In genomic region chr3:122300983-122301919, GRCm38 (mm10) we compare ENCODE assay signal across 8 mouse cellular contexts. TPM values are rescaled to one million over a fixed set of nuclear protein-coding genes. Genes with fewer than 3 reads are reported as not detected.
DNase-seq lines count a peak whose midpoint lies in the region; ATAC-seq and TF ChIP-seq lines count a peak whose summit lies in the region.

No protein-coding gene starts in this region.

- intact Hi-C loops in left cerebral cortex, postnatal 4 days (cut with DNase I), result no loop called here

- 0 out of 2 replicates have a peak, but pooled peaks cover 2% of the 10 kb centered on the region for H3K4me1 ChIP-seq in thymus, adult 2 months (replicated peaks; ENCODE audit: control insufficient read depth, insufficient read depth, low read length)

- H3K27me3 ChIP-seq in thymus, adult 2 months (ENCODE audit: control insufficient read depth, insufficient read depth, low read length), result no peaks in the 10 kb centered on the region

- ATAC-seq in granulocyte monocyte progenitor cell, adult 5-6 weeks (replicated peaks; ENCODE audit: poor library complexity, severe bottlenecking), result peak; percentile 89

- H3K4me3 ChIP-seq in layer of hippocampus, adult 2 months, result no peak overlapping the region
- no peak overlapping the region for H3K4me3 ChIP-seq in thymus, adult 2 months (ENCODE audit: control insufficient read depth, insufficient read depth, low read length)

- 50% methylated on average over 9 of the region's 9 CpGs for WGBS in thymus, adult 2 months

- TF ChIP-seq CTCF in layer of hippocampus, adult 2 months (conservative IDR thresholded peaks at IDR 0.05), result no peak
- no peak for TF ChIP-seq CTCF in thymus, adult 2 months (IDR thresholded peaks at IDR 0.05; ENCODE audit: borderline replicate concordance, control insufficient read depth, extremely low read depth, insufficient read depth, low read length, poor library complexity)

- peak; percentile 72 for DNase-seq in left cerebral cortex, adult 11 months (ENCODE audit: low spot score)
- no peak for DNase-seq in left cerebral cortex, postnatal 4 days
- peak; percentile 83 for DNase-seq in adrenal gland, postnatal 36 days
- peak; percentile 67 to 81 for DNase-seq in layer of hippocampus, adult 2 months (ENCODE audit: low spot score in 2 of 2)
- DNase-seq in lung, postnatal 4 days, result peak; percentile 13 to 35
- DNase-seq in thymus, adult 2 months, result peak; percentile 36
- DNase-seq in spleen, postnatal 14 days (ENCODE audit: low spot score in 2 of 2), result no peak

- H3K36me3 ChIP-seq in thymus, adult 2 months (ENCODE audit: control insufficient read depth, insufficient read depth, low read length), result no peaks in the 10 kb centered on the region

- peak overlapping the region; percentile 83 for H3K27ac ChIP-seq in layer of hippocampus, adult 2 months
- no peak overlapping the region for H3K27ac ChIP-seq in thymus, adult 2 months (ENCODE audit: control insufficient read depth, insufficient read depth, low read length)

- TF ChIP-seq POLR2A in thymus, adult 2 months (IDR thresholded peaks at IDR 0.05; ENCODE audit: control insufficient read depth, extremely low read depth, insufficient read depth, low read length, poor library complexity), result no peak

RNA-seq across cellular contexts. Expression of gene Bcar3, which starts 7.3 kb away (rescaled TPM):
- 1 to 10 TPM; 4.7 to 7.0 TPM for total RNA-seq in left cerebral cortex, postnatal 4 days (2021)
- 10 to 100 TPM; 57.8 to 66.6 TPM for total RNA-seq in adrenal gland, postnatal 36 days (2021)
- total RNA-seq in granulocyte monocyte progenitor cell, adult 5-6 weeks (2014; fragmentation: Nextera tagmentation), result not detected in 2 replicates
- 0.77 and 0.86 TPM in 2 replicates for total RNA-seq in granulocyte monocyte progenitor cell, adult 5-6 weeks (2017)
- total RNA-seq in layer of hippocampus, adult 2 months (2021), result 10 to 100 TPM in 1 of 2 experiments, 1 to 10 TPM in 1; 9.4 to 10.0 TPM
- polyA plus RNA-seq in thymus, adult 2 months (2012; rRNA removed), result 8.2 and 9.9 TPM in 2 replicates

RNA-seq across cellular contexts. Expression of gene Dnttip2, which starts 27.1 kb away (rescaled TPM):
- 10 to 100 TPM; 31.7 to 33.3 TPM for total RNA-seq in left cerebral cortex, postnatal 4 days (2021)
- total RNA-seq in adrenal gland, postnatal 36 days (2021), result 10 to 100 TPM; 39.8 to 44.5 TPM
- total RNA-seq in granulocyte monocyte progenitor cell, adult 5-6 weeks (2014; fragmentation: Nextera tagmentation), result 89.0 and 109 TPM in 2 replicates
- total RNA-seq in granulocyte monocyte progenitor cell, adult 5-6 weeks (2017), result 109 and 114 TPM in 2 replicates
- 10 to 100 TPM; 30.1 to 30.5 TPM for total RNA-seq in layer of hippocampus, adult 2 months (2021)
- 11.1 and 11.6 TPM in 2 replicates for polyA plus RNA-seq in thymus, adult 2 months (2012; rRNA removed)

RNA-seq across cellular contexts. Expression of gene Gclm, which starts 55.9 kb away (rescaled TPM):
- 10 to 100 TPM; 59.5 to 79.0 TPM for total RNA-seq in left cerebral cortex, postnatal 4 days (2021)
- total RNA-seq in adrenal gland, postnatal 36 days (2021), result 100 to 1,000 TPM; 111 to 119 TPM
- total RNA-seq in granulocyte monocyte progenitor cell, adult 5-6 weeks (2014; fragmentation: Nextera tagmentation), result 74.4 and 94.6 TPM in 2 replicates
- total RNA-seq in granulocyte monocyte progenitor cell, adult 5-6 weeks (2017), result 37.8 and 46.7 TPM in 2 replicates
- total RNA-seq in layer of hippocampus, adult 2 months (2021), result 10 to 100 TPM; 53.3 to 70.3 TPM
- 32.5 and 53.3 TPM in 2 replicates for polyA plus RNA-seq in thymus, adult 2 months (2012; rRNA removed)

Comparison
In these comparisons a context has a peak if more than half of its experiments do, and no peak if none do; other contexts are left out.
1. DNase-seq: peak in left cerebral cortex, adult 11 months (single experiment), adrenal gland, postnatal 36 days (2 of 2), layer of hippocampus, adult 2 months (2 of 2), lung, postnatal 4 days (2 of 2) and thymus, adult 2 months (single experiment); none in left cerebral cortex, postnatal 4 days (single experiment) and spleen, postnatal 14 days (0 of 2).
2. RNA of gene Bcar3, which starts 7.3 kb away (total RNA-seq): 57.8 to 66.6 TPM in adrenal gland, postnatal 36 days; 9.4 to 10.0 TPM in layer of hippocampus, adult 2 months, 4.7 to 7.0 TPM in left cerebral cortex, postnatal 4 days and 0.77 to 0.86 TPM in granulocyte monocyte progenitor cell, adult 5-6 weeks; every median in the first group is over 4 times any median in the second.